Mouse (Mus musculus): Measurements from ENCODE around the gene Acsm2. TPM values are rescaled to one million over a fixed set of nuclear protein-coding genes. Genes with fewer than 3 reads are reported as not detected.

Acsm2 gene
- polyA plus RNA-seq, 1 experiment from 2014 or later = not detected

- 96% methylated on average over 2 of the region's 2 CpGs for WGBS
- no peak overlapping the region for H3K4me2 ChIP-seq (ENCODE audit: low read depth)
Observed at GRCm38 (mm10) chr7:119601195-119601953, 47.2 kb downstream of the Acsm2 start.

DNA sequence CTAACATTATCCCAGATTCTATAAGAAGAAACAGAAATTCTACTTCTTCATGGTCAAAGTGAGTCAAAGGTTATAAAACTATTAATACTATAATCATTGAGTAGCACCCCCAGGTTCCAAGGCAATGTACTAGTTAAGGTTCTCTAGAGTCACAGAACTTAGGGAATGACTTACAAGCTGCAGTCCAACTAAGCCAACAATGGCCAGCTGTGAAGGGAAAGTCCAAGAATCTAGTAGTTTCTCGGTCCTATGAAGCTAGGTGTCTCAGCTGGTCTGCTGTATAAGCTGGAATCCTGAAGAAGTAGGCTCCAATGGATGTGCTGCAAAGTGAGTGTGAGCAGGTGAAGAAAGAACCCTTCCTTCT, 47.8 kb downstream of the Acsm2 start:
- Histone ChIP-seq H3K4me1 (ENCODE audit: control insufficient read depth, insufficient read depth, low read length) (no peaks in the 10 kb centered on the region), H3K9ac (ENCODE audit: low read length) (no peak overlapping the region), H3K27ac (ENCODE audit: low read depth, low read length) (no peak overlapping the region), H3K4me2 (ENCODE audit: low read depth) (no peak overlapping the region), H3K9me3 (ENCODE audit: control insufficient read depth, low read length) (no peaks in the 10 kb centered on the region), H3K36me3 (ENCODE audit: control insufficient read depth, insufficient read depth, low read length) (no peaks in the 10 kb centered on the region), H3K4me3 (ENCODE audit: low read depth, low read length) (no peak overlapping the region), H3K27me3 (ENCODE audit: control insufficient read depth, insufficient read depth, low read length) (no peaks in the 10 kb centered on the region)
- DNase-seq (ENCODE audit: low spot score) (no peak), ATAC-seq (ENCODE audit: insufficient read depth, low FRiP score, low TSS enrichment) (no peak)
- 74% methylated on average over 1 of the region's 1 CpGs for WGBS

More at GRCm38 (mm10) chr7:119601195-119601953, 47.2 kb downstream of the Acsm2 start:
- H3K36me3 ChIP-seq (ENCODE audit: control insufficient read depth, insufficient read depth, low read length) = no peaks in the 10 kb centered on the region
- DNase-seq (ENCODE audit: low spot score) = no peak
- H3K27ac ChIP-seq (ENCODE audit: low read depth, low read length) = no peak overlapping the region
- no peak for ATAC-seq (ENCODE audit: insufficient read depth, low FRiP score, low TSS enrichment)
- no peak overlapping the region for H3K4me3 ChIP-seq (ENCODE audit: low read depth, low read length)
- H3K9ac ChIP-seq (ENCODE audit: low read length) = no peak overlapping the region
- H3K9me3 ChIP-seq (ENCODE audit: control insufficient read depth, low read length) = no peaks in the 10 kb centered on the region
- H3K27me3 ChIP-seq (ENCODE audit: control insufficient read depth, insufficient read depth, low read length) = no peaks in the 10 kb centered on the region
- no peaks in the 10 kb centered on the region for H3K4me1 ChIP-seq (ENCODE audit: control insufficient read depth, insufficient read depth, low read length)

DNA sequence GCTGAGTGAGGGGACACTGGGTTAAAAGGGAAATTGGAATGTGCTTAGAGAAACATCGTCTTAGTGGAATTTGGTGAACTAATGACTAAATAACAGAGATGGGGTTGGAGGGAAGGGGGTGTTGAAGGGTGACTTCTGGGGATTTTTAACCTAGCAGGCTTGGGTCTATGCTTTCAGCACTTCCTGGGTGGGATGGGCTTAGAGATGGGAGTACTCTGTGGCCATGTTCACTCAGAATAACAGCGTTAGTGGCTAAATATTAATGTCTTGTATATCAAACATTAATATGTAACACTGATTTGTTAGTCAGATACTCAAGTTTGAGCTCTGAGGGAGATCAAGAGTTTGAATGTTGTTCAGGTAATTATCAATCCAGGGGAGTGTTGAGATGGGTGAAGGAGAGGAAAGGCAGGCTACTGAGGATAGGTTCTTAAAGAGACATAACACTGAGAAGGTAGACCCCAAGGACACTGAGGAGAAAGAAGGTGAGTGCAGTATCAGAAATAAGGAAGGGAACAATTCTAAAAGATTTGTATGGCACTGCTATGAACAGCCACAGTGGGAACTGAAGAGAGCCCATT, 50.9 kb downstream of the Acsm2 start:
- Histone ChIP-seq H3K36me3 (ENCODE audit: control insufficient read depth, insufficient read depth, low read length) (no peaks in the 10 kb centered on the region), H3K4me1 (ENCODE audit: control insufficient read depth, insufficient read depth, low read length) (no peaks in the 10 kb centered on the region), H3K4me2 (ENCODE audit: low read depth) (no peak overlapping the region), H3K9me3 (ENCODE audit: control insufficient read depth, low read length) (no peaks in the 10 kb centered on the region), H3K4me3 (ENCODE audit: low read depth, low read length) (no peak overlapping the region), H3K9ac (ENCODE audit: low read length) (no peak overlapping the region), H3K27me3 (ENCODE audit: control insufficient read depth, insufficient read depth, low read length) (no peaks in the 10 kb centered on the region), H3K27ac (ENCODE audit: low read depth, low read length) (no peak overlapping the region)
- ATAC-seq (ENCODE audit: insufficient read depth, low FRiP score, low TSS enrichment) (no peak), DNase-seq (ENCODE audit: low spot score) (no peak)
- 93% methylated on average over 2 of the region's 2 CpGs for WGBS

- Histone ChIP-seq H3K27ac (ENCODE audit: low read depth, low read length) (no peak overlapping the region), H3K27me3 (ENCODE audit: control insufficient read depth, insufficient read depth, low read length) (no peaks in the 10 kb centered on the region), H3K4me3 (ENCODE audit: low read depth, low read length) (no peak overlapping the region), H3K9me3 (ENCODE audit: control insufficient read depth, low read length) (no peaks in the 10 kb centered on the region), H3K9ac (ENCODE audit: low read length) (no peak overlapping the region), H3K4me2 (ENCODE audit: low read depth) (no peak overlapping the region), H3K4me1 (ENCODE audit: control insufficient read depth, insufficient read depth, low read length) (no peaks in the 10 kb centered on the region), H3K36me3 (ENCODE audit: control insufficient read depth, insufficient read depth, low read length) (no peaks in the 10 kb centered on the region)
- DNase-seq (ENCODE audit: low spot score) = no peak
- WGBS = 88% methylated on average over 9 of the region's 9 CpGs
- no peak for ATAC-seq (ENCODE audit: insufficient read depth, low FRiP score, low TSS enrichment)
Observed at GRCm38 (mm10) chr7:119605926-119606663, 52.0 kb downstream of the Acsm2 start.

- Histone ChIP-seq H3K4me3 (ENCODE audit: low read depth, low read length) (no peak within 1 kb of the TSS), H3K27me3 (ENCODE audit: control insufficient read depth, insufficient read depth, low read length) (no peaks in the 10 kb centered on the region), H3K9me3 (ENCODE audit: control insufficient read depth, low read length) (no peaks in the 10 kb centered on the region), H3K27ac (ENCODE audit: low read depth, low read length) (no peak within 1 kb of the TSS), H3K9ac (ENCODE audit: low read length) (no peak within 1 kb of the TSS), H3K4me2 (ENCODE audit: low read depth) (no peak within 1 kb of the TSS), H3K4me1 (ENCODE audit: control insufficient read depth, insufficient read depth, low read length) (no peaks in the 10 kb centered on the region), H3K36me3 (ENCODE audit: control insufficient read depth, insufficient read depth, low read length) (no peaks in the 10 kb centered on the region)
- WGBS = 86% methylated on average over 5 of the region's 5 CpGs
- ATAC-seq (ENCODE audit: insufficient read depth, low FRiP score, low TSS enrichment) (no peak), DNase-seq (ENCODE audit: low spot score) (no peak)
Observed at GRCm38 (mm10) chr7:119606664-119607076, 52.5 kb downstream of the Acsm2 start, which contains the start of gene Acsm1. TSS of gene Acsm1 (plus strand) at chr7:119607026.

GRCm38 (mm10) chr7:119607796-119608515, 53.8 kb downstream of the Acsm2 start:
- no peak overlapping the region for H3K4me2 ChIP-seq (ENCODE audit: low read depth)
- H3K27ac ChIP-seq (ENCODE audit: low read depth, low read length) = no peak overlapping the region
- WGBS = 74% methylated on average over 9 of the region's 9 CpGs
- H3K9me3 ChIP-seq (ENCODE audit: control insufficient read depth, low read length) = no peaks in the 10 kb centered on the region
- H3K27me3 ChIP-seq (ENCODE audit: control insufficient read depth, insufficient read depth, low read length) = no peaks in the 10 kb centered on the region
- DNase-seq (ENCODE audit: low spot score) (no peak), ATAC-seq (ENCODE audit: insufficient read depth, low FRiP score, low TSS enrichment) (no peak)
- no peaks in the 10 kb centered on the region for H3K4me1 ChIP-seq (ENCODE audit: control insufficient read depth, insufficient read depth, low read length)
- no peaks in the 10 kb centered on the region for H3K36me3 ChIP-seq (ENCODE audit: control insufficient read depth, insufficient read depth, low read length)
- H3K4me3 ChIP-seq (ENCODE audit: low read depth, low read length) = no peak overlapping the region
- H3K9ac ChIP-seq (ENCODE audit: low read length) = no peak overlapping the region

- Histone ChIP-seq H3K4me3 (ENCODE audit: low read depth, low read length) (no peak overlapping the region), H3K4me1 (ENCODE audit: control insufficient read depth, insufficient read depth, low read length) (no peaks in the 10 kb centered on the region), H3K27me3 (ENCODE audit: control insufficient read depth, insufficient read depth, low read length) (no peaks in the 10 kb centered on the region), H3K9me3 (ENCODE audit: control insufficient read depth, low read length) (no peaks in the 10 kb centered on the region), H3K9ac (ENCODE audit: low read length) (no peak overlapping the region), H3K4me2 (ENCODE audit: low read depth) (no peak overlapping the region), H3K27ac (ENCODE audit: low read depth, low read length) (no peak overlapping the region), H3K36me3 (ENCODE audit: control insufficient read depth, insufficient read depth, low read length) (no peaks in the 10 kb centered on the region)
- DNase-seq (ENCODE audit: low spot score) = no peak
- 77% methylated on average over 1 of the region's 1 CpGs for WGBS
- ATAC-seq (ENCODE audit: insufficient read depth, low FRiP score, low TSS enrichment) = no peak
Observed at GRCm38 (mm10) chr7:119616531-119616930, 62.4 kb downstream of the Acsm2 start.

DNA sequence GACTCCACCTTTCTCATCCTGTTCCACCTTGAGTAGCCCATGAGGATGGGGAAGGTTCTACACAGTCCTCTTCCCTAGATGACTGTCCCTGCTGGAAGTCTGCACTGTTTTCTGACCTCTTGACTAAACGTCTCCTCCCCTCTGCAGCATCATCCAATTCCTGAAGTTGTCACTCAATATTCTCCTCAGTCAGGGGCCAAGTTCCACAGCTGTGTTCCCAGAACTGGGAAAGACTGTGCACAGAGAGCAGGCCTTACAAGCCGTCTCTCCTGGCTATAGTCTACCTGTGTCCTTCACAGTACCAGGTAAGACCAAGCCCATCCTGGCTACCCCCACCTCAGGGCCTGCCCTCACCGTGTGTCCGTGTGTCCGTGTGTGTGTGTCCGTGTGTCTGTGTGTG, 63.5 kb downstream of the Acsm2 start:
- DNase-seq (ENCODE audit: low spot score) (no peak), ATAC-seq (ENCODE audit: insufficient read depth, low FRiP score, low TSS enrichment) (no peak)
- no peaks in the 10 kb centered on the region for H3K27me3 ChIP-seq (ENCODE audit: control insufficient read depth, insufficient read depth, low read length)
- no peaks in the 10 kb centered on the region for H3K9me3 ChIP-seq (ENCODE audit: control insufficient read depth, low read length)
- 85% methylated on average over 6 of the region's 6 CpGs for WGBS
- no peak overlapping the region for H3K4me2 ChIP-seq (ENCODE audit: low read depth)
- H3K9ac ChIP-seq (ENCODE audit: low read length) = no peak overlapping the region
- no peak overlapping the region for H3K4me3 ChIP-seq (ENCODE audit: low read depth, low read length)
- H3K36me3 ChIP-seq (ENCODE audit: control insufficient read depth, insufficient read depth, low read length) = no peaks in the 10 kb centered on the region
- H3K27ac ChIP-seq (ENCODE audit: low read depth, low read length) = no peak overlapping the region
- no peaks in the 10 kb centered on the region for H3K4me1 ChIP-seq (ENCODE audit: control insufficient read depth, insufficient read depth, low read length)

Data from neural tube, embryonic 11.5 days (tissue).